Mouse (Mus musculus) kidney, adult 2 months (tissue): Measurements from ENCODE around the gene Cdh12.

Experiments
- CTCF ChIP-seq: fragments of 200-500 bp; conservative IDR thresholded peaks from 2 replicates; pipeline ENCODE4 v1.5.1; 2011; ENCODE audit warnings: low read depth, mild to moderate bottlenecking, control low read depth, low read length, moderate library complexity, mixed read lengths; ENCODE audit not compliant: insufficient read depth, insufficient read length
- POLR2A ChIP-seq: fragments of 200-500 bp; IDR thresholded peaks from one replicate; pipeline ENCODE4 v1.6.1; 2011; ENCODE audit warnings: low read depth, low read length, control low read depth

DNA sequence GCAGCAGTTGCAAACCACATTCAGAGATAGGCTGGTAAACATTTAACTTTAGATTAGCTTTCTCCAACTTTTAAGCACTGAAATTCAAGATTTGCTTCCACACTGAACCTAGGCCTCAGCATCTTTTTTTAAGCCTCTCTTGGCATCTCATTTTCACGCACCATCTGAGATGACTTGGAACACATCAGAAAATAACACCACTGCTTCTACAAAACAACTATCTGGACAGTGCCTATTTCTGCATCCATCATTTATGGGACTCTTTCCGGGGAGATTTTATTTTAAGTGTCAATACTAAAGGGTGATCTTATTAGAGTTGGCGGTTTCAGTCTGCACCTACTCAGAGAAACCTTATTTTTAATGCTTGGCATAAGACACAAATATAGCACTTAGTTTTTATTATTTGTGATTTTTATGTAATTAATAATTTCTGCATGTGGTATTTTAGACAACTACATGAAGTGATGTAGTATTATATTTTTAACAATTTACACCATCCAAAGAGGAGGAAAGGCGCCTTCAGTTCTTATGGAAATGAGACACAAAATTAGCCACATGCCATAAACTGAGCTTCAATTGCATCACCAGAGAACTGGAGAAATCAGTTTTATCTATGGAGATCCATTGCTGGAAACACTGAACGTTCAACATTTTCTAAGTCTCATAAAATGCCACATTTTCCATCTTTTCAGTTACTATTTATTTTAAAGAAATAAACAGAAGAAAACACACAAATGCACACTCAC lies 906.5 kb downstream of the Cdh12 start:
- TF ChIP-seq CTCF: no peak
- TF ChIP-seq POLR2A: no peak
